Mouse (Mus musculus): ENCODE results near the gene Cass4.

- TF ChIP-seq POLR2A (IDR thresholded peaks at IDR 0.05; ENCODE audit: low read depth, low read length), result no peak
- no peak for TF ChIP-seq EP300 (IDR thresholded peaks at IDR 0.05; ENCODE audit: low read length)
- TF ChIP-seq CTCF (conservative IDR thresholded peaks at IDR 0.05 in 1 of 2, IDR thresholded peaks at IDR 0.05 in 1 of 2; ENCODE audit: low read depth in 2 of 2, low read length in 2 of 2), result no peak
Measured at GRCm38 (mm10) chr2:172480296-172480695, 86.7 kb downstream of the Cass4 start.

Data from CH12.LX (cell line).